Mouse (Mus musculus): Measurements from ENCODE around the gene Gm7247. TPM values are rescaled to one million over a fixed set of nuclear protein-coding genes. Genes with fewer than 3 reads are reported as not detected.

Gm7247 gene
- not detected for polyA plus RNA-seq (2014; fragmentation: Illumina TruSeq; extraction: RNeasy Lipid Tissue Mini Kit (QIAGEN cat#74804); ENCODE audit: low read depth, low replicate concordance)

GRCm38 (mm10) chr14:51361456-51361855 lies at the start of gene Gm7247:
Gene Gm7247, plus strand, starts transcription at chr14:51361756.

GRCm38 (mm10) chr14:51410520-51410919 lies 49.0 kb downstream of the Gm7247 start, which contains the start of gene Vmn2r88:
Gene Vmn2r88, plus strand, starts transcription at chr14:51410820.

GRCm38 (mm10) chr14:51451557-51451956 lies 90.0 kb downstream of the Gm7247 start, which contains the start of gene Vmn2r89:
Gene Vmn2r89, plus strand, starts transcription at chr14:51451857.

GRCm38 (mm10) chr14:51552490-51552889 lies 190.9 kb downstream of the Gm7247 start, which contains the start of gene Gm5622:
Gene Gm5622, plus strand, starts transcription at chr14:51552790.

GRCm38 (mm10) chr14:51573963-51574362 lies 212.4 kb downstream of the Gm7247 start, which contains the start of gene Gm17175:
Gene Gm17175, minus strand, starts transcription at chr14:51574063.

GRCm38 (mm10) chr14:51592039-51592438 lies 230.5 kb downstream of the Gm7247 start, which contains the start of gene Gm17174:
Gene Gm17174, minus strand, starts transcription at chr14:51592139.

GRCm38 (mm10) chr14:51611210-51611609 lies 249.7 kb downstream of the Gm7247 start, which contains the start of gene Gm17078:
Gene Gm17078, minus strand, starts transcription at chr14:51611310.

Other genes starting within 250 kb of the Gm7247 start
- gene Eddm3b, start 247.3 kb upstream of the Gm7247 start, polyA plus RNA-seq (2014; fragmentation: Illumina TruSeq; extraction: RNeasy Lipid Tissue Mini Kit (QIAGEN cat#74804); ENCODE audit: low read depth, low replicate concordance): not detected
- not detected for gene Rnase6, start 237.8 kb upstream of the Gm7247 start, polyA plus RNA-seq (2014; fragmentation: Illumina TruSeq; extraction: RNeasy Lipid Tissue Mini Kit (QIAGEN cat#74804); ENCODE audit: low read depth, low replicate concordance)
- 0.84 TPM for gene Rnase1, start 215.0 kb upstream of the Gm7247 start, polyA plus RNA-seq (2014; fragmentation: Illumina TruSeq; extraction: RNeasy Lipid Tissue Mini Kit (QIAGEN cat#74804); ENCODE audit: low read depth, low replicate concordance)
- not detected for gene Rnase2b, start 199.5 kb upstream of the Gm7247 start, polyA plus RNA-seq (2014; fragmentation: Illumina TruSeq; extraction: RNeasy Lipid Tissue Mini Kit (QIAGEN cat#74804); ENCODE audit: low read depth, low replicate concordance)
- gene Ang2, start 162.6 kb upstream of the Gm7247 start, polyA plus RNA-seq (2014; fragmentation: Illumina TruSeq; extraction: RNeasy Lipid Tissue Mini Kit (QIAGEN cat#74804); ENCODE audit: low read depth, low replicate concordance): not detected
- not detected for gene Ear14, start 158.4 kb upstream of the Gm7247 start, polyA plus RNA-seq (2014; fragmentation: Illumina TruSeq; extraction: RNeasy Lipid Tissue Mini Kit (QIAGEN cat#74804); ENCODE audit: low read depth, low replicate concordance)
- gene Rnase2a, start 105.6 kb upstream of the Gm7247 start, polyA plus RNA-seq (2014; fragmentation: Illumina TruSeq; extraction: RNeasy Lipid Tissue Mini Kit (QIAGEN cat#74804); ENCODE audit: low read depth, low replicate concordance): not detected
- gene Vmn2r88, start 49.1 kb downstream of the Gm7247 start, polyA plus RNA-seq (2014; fragmentation: Illumina TruSeq; extraction: RNeasy Lipid Tissue Mini Kit (QIAGEN cat#74804); ENCODE audit: low read depth, low replicate concordance): not detected
- not detected for gene Vmn2r89, start 90.1 kb downstream of the Gm7247 start, polyA plus RNA-seq (2014; fragmentation: Illumina TruSeq; extraction: RNeasy Lipid Tissue Mini Kit (QIAGEN cat#74804); ENCODE audit: low read depth, low replicate concordance)
- gene Gm5622, start 191.0 kb downstream of the Gm7247 start, polyA plus RNA-seq (2014; fragmentation: Illumina TruSeq; extraction: RNeasy Lipid Tissue Mini Kit (QIAGEN cat#74804); ENCODE audit: low read depth, low replicate concordance): not detected
- not detected for gene Gm17175, start 212.3 kb downstream of the Gm7247 start, polyA plus RNA-seq (2014; fragmentation: Illumina TruSeq; extraction: RNeasy Lipid Tissue Mini Kit (QIAGEN cat#74804); ENCODE audit: low read depth, low replicate concordance)
- gene Gm17174, start 230.4 kb downstream of the Gm7247 start, polyA plus RNA-seq (2014; fragmentation: Illumina TruSeq; extraction: RNeasy Lipid Tissue Mini Kit (QIAGEN cat#74804); ENCODE audit: low read depth, low replicate concordance): not detected
- gene Gm17078, start 249.6 kb downstream of the Gm7247 start, polyA plus RNA-seq (2014; fragmentation: Illumina TruSeq; extraction: RNeasy Lipid Tissue Mini Kit (QIAGEN cat#74804); ENCODE audit: low read depth, low replicate concordance): not detected